Mouse (Mus musculus) layer of hippocampus, adult 18-20 months (tissue): ENCODE results near the gene Nkx6-1. TPM values are rescaled to one million over a fixed set of nuclear protein-coding genes. Genes with fewer than 3 reads are reported as not detected.

Experiments used
- DNase-seq, 2 experiments: peaks; one replicate each; pipeline ENCODE4 v3.0.0; 2022; ENCODE audit warnings: low spot score in 2 of 2
- long read RNA-seq: library from polyadenylated mRNA; stranded (forward); transcript quantifications from one replicate; pipeline ENCODE4 v2.0.0, GENCODE M21; 2021
- total RNA-seq, 2 experiments: library from RNA; stranded (reverse); gene quantifications; 2 replicates each; pipeline ENCODE4 v1.2.3; 2021

The Nkx6-1 gene
- under 1 TPM; 0.13 to 0.15 TPM for total RNA-seq
- long read RNA-seq: 0 reads

GRCm38 (mm10) chr5:101664945-101665615 lies at the start of gene Nkx6-1:
Gene Nkx6-1 (minus strand): TSS chr5:101664996.
- DNase-seq: no peak

DNA sequence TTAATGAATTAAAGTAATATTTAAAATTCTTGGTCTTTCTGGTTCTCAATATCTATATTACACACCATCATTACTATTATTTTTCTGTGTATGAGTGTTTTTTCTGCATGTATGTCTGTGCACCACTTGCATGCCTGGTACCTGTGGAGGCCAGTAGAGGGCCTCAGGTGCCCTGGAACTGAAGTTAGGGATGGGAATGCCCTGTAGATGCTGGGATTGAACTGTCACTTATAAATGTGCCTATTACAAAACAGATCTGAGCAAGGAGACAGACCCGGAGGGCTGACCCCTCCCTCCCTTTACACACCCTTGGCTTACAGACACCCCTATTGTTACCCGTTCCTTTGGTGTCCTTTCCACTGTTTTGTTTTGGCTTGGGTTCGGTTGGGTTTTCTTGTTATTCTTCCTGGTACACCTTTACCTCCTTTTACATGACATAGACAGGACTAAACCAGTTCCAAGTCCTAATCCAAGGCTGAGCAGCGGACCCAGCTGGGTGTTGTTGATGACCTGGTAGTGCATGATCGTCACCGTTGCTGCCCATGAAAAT lies 48.3 kb upstream of the Nkx6-1 start:
- peak in 1 of 2 experiments; percentile 9 for DNase-seq

DNA sequence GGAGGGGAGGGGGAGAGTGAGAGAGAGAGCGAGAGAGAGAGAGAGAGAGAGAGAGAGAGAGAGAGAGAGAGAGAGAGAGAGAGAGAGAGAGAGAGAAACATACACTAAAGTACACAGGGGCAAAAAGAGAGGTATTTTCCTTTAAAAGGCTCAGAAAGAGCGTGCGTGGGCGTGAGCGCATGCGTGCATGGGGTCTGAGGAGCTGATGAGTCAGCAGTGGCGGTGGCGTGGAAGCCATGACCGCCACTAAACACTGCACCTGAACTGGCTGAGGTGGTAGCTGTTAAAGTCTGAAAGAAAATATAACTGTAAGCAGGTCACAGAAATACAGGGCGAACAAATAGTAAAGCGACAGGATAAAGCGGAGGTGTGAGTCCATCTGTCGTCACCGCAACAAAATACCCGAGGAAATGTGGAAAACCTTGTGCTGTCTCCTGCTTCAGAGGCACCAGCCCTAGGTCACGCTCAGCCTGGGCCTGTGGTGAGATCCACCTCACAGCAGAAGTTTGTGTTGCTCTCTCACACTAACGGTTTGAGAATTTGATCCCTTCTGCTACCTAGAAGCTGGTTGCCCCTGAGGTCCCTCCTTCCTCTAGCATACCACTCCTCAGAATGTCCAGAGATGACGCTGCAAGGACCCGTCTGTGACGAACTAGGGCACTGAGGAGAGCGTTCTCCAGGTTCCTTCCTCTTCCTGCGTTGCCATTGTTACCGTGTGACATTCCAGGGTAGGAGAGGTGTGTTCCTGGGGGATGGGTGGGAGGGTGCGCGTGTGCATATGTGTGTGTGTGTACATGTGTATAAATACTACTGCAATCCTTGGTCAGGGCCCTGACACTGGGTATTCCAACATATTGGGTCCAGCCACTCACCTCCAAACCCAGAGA lies 38.8 kb upstream of the Nkx6-1 start:
- DNase-seq: peak; percentile 2 to 3

DNA sequence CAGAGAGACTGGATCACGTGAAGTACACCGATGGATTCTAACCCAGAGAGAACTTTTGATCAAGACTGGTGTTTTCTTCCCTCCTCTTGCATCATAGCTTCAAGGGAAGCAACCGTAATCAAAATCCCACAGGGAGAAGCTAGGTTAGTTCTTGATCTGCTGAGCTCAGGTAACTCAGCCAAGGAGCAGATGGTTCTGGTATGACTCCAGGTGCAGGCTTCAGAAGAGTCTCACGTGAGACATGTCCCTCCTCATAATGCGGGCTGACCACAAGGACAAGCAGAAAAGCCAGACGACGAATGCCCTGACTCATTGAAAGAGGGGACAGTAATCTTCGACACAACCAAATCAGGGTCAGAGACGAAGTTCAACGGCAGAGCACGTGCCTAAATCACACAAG lies 37.8 kb upstream of the Nkx6-1 start:
- no peak for DNase-seq

DNA sequence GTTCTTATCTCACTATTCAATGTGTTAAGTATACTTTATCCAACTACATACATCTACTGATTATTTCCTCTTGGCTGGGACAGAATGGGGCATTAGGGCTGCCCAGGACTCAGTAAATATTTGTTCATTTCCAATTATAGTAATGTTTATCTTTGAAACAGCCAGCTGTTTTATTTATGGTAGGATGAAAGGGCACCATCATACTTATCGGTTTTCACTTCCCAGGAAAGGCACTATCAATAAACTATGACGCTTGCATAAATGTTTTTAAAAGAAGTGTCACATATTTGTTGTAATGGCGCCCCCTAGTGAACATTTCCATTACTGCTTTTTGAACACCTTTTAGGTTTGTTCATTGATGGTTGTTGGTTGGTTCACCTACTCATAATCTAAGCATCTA lies 35.8 kb upstream of the Nkx6-1 start:
- peak in 1 of 2 experiments; percentile 76 for DNase-seq

DNA sequence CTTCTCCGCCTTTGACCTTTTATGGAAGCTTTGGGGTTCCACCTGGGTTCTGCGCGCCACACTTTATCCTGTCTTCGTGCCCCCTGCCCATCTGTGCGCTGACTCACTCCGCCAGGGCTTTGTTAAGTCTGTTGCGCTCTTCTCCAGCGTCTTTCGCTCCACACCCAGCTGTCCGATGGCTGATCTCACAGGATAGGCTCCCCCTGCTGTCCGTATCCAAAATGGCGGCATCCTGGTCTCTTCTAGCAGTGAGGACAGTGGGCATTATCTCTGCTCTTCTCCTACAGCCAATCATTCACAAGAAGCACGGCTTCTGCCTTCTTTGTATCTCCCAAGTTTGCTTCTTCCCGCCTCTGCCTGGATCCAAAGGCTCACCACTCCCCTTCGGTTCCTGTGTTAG lies 23.8 kb upstream of the Nkx6-1 start:
- peak in 1 of 2 experiments; percentile 31 for DNase-seq

GRCm38 (mm10) chr5:101683340-101683739 lies 18.5 kb upstream of the Nkx6-1 start:
- no peak for DNase-seq

DNA sequence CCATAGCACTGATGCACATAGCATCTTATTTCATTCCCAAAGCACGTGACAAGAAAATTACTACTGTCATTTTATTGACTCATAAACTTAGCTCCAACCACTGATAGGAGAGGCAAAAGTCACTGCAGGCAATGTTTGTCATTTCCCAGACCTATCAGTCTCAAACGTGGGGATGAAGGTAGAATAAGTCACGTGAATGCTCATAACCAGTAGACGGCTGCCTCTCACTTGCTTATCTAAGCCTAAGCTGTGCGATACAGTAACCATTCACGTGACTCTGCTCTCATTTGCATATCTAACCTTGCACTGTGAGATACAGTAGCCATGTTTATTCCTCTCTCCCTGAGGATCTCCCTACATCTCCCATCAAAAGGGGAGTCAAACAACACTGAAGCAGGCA lies 15.5 kb upstream of the Nkx6-1 start:
- DNase-seq: no peak

- peak in 1 of 2 experiments; percentile 61 for DNase-seq
These were observed 4.6 kb upstream of the Nkx6-1 start for GRCm38 (mm10) chr5:101669381-101669780.

DNA sequence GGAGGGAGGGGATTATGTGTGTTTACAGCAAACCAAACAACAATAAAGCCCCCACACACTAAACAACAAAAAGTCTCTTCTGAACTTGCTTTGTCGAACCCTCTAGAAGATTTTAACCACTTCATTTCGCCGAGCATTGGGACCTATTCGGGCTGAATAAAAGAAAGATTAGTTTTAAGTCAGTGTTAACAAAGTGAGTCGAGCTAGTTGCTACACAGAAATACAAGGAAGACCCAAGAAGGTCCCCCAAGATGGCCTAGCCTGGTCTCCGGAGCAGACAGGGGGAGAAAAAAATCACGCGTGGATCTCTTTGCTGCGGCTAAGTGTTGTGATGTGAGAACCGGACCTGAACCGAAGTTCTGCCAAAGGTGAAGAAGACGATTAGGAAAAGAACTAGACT lies 3.7 kb upstream of the Nkx6-1 start:
- DNase-seq: no peak

GRCm38 (mm10) chr5:101668028-101668427 lies 3.2 kb upstream of the Nkx6-1 start:
- DNase-seq: no peak

DNA sequence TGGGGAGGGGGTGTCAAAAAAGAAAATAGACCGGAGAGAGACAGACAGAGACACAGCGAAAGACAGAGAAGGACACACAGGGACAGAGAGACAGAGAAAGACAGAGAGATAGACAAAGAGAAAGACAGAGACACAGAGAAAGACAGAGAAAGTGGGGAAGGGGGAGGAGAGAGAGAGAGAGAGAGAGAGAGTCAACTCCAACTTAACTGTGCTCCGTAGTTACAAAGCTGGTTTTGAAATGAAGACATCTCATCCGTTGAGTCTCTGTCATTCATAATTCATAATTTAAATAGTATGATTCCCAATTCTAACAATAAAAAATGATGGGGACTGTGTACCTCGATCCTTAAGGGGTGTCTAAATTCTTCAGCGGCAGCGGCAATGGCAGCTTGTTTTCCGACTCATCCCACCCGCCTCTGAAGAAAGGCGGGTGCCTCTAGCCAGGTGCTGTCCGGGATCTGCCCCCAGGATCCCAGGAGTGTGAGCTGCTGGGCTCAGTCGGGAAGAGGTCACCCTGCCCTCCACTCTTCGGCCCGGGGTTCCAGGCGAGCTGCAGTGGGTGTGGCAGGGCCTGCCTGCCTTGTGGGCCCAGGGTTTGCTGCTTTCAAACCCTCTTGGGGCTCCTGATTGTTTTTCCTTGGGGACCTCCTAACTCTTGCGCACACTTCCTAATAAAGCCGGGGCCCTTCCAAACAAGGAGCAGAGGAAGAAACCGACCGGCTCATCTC lies 2.6 kb upstream of the Nkx6-1 start:
- no peak for DNase-seq

DNA sequence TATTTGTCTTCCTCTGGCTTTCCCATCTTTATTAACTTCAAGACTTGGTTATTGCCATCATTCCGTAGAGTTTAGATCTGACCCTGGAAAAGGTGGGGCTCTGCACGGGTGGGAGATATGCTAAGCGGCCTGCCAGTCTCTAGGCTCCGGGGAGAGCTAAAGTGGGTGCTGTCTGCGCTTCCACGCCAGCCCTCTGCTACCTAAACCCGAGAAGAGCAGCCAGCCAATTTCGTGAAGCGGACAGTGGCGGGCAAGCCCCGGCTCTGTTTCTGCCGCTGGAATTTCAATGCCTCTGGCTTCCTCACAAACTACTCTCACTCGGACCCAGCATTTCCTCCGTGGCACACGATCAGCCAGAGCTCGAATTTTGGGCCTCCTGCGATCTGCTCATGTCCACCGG lies 1.9 kb upstream of the Nkx6-1 start:
- DNase-seq: no peak

DNA sequence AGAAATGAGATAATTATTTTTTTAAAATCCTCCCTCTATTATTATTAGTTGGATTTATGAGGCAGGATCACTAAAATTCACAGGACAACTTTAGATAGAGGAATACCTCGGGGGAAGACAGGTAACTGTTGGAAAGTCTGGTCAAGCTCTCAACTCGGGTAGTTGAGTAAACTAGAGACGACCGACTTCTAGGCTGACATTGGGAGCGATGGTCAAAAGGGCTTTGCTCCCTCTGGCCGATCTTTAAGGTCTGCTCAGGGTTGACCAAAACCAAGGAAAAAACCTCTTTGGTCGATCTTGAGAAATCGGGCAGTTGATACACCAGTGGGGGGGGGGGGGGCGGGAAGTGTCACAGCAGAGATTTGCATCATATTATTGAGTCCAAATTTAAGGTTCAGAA lies 1.3 kb upstream of the Nkx6-1 start:
- no peak for DNase-seq

- no peak for DNase-seq
These were observed 324 bp downstream of the Nkx6-1 start for GRCm38 (mm10) chr5:101664423-101664921.

- no peak for DNase-seq
These were observed 974 bp downstream of the Nkx6-1 start for GRCm38 (mm10) chr5:101663621-101664422.

DNA sequence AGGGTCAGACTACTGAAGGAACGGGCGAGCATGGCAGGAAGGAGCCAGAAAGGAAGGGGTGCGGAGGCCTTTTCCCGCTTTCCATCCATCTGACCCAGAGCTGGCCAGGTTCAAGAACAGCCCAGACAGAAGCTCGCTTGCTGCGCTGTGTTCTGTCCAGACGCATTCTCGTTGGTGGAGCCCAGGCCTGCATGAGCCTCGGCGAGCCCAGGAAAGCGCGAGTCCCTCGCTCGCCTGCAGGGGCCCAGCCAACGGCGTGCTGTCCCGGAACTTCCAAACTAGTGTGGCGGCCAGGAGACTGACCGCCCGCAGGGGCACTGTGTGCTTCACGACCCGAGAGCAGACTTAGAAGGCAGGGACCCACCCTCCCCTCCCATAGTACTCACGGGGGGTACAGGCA lies 1.6 kb downstream of the Nkx6-1 start:
- DNase-seq: no peak

GRCm38 (mm10) chr5:101662485-101662884 lies 2.3 kb downstream of the Nkx6-1 start:
- DNase-seq: no peak

DNA sequence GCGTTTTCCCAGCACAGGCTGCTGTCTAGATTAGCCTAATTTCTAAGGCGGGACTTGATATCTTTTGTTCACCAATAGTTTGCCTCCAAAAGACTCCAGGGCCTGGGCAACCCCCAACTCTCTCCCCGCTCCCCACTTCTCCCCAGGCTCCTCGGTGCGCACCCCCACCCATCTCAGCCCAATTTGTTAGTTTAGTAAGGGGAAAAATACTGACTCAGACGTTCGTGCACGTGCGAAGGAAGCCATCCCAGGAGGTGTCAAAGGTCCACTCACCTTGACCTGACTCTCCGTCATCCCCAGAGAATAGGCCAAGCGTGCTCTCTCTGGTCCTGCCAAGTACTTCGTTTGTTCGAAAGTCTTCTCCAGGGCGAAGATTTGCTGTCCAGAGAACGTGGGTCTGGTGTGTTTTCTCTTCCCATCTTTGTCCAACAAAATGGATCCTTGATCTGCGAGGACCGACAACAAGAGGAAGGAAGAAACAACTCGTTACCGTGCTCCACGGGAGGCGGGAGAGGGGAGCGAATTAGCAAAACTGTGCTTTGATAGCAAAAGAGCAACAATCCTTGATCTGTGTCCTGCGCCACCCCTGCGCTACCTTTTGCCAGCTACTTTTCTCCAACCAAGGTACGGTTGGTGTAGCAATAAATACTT lies 3.1 kb downstream of the Nkx6-1 start:
- no peak for DNase-seq

DNA sequence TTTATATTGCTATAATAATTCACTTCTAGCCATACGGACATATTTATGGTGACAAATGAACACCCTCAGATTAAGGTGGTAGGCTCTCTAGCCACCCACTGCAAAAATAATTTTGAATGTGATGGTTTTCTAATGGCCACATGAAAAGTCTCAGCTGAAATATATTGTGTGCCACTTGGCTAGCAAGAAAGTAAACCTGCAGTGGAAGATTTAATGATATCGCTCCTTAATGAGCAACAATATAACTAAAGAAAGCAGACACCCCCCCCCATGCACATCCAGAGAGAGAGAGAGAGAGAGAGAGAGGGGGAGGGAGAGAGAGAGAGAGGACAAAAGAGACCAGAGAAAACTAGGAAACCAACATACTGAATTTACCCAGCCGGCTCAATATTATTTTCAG lies 4.1 kb downstream of the Nkx6-1 start:
- DNase-seq: no peak
